Mouse (Mus musculus): ENCODE measurements around the gene Arhgap31. TPM values are rescaled to one million over a fixed set of nuclear protein-coding genes. Genes with fewer than 3 reads are reported as not detected.

Arhgap31 gene
- polyA plus RNA-seq, 1 experiment from 2014 or later: 8.4 TPM

DNA sequence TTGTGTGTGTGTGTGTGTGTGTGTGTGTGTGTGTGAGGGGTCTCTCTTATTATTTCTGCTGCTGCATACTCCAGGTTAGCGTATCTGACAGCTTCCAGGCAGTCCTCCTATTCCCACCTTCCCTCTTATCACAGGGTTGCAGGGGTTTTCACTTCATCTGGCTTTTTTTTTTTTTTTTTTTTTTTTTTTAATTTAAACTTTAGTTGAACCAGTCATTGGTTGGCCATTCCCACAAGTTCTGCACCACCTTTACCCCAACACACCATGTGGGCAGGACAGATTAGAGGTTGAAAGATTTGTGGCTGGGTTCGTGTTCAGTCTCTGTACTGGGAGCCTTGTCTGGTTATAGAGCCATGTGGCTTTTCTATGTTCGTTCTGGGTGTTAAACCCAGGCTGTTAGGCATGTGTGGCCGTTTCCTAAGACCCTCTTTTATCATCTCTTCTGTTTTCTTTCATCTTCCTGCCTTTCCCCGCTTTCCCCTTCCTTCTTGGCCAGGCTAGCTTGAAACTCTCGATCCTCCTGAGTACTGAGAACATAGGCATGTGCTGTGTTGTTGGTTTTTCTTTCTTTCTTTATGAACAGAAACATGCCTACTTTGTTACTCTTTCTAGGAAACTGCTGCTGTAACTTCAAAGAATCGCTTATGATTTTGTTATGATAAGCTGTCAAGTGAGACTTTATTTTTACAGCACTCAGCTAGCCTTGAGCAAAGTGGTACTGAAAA lies 42.5 kb upstream of the Arhgap31 start:
- WGBS: 79% methylated on average over 7 of the region's 7 CpGs
- Histone ChIP-seq H3K27ac (ENCODE audit: low read depth, low read length) (no peak overlapping the region), H3K4me1 (ENCODE audit: control insufficient read depth, insufficient read depth, low read length) (no peaks in the 10 kb centered on the region), H3K9me3 (ENCODE audit: control insufficient read depth, low read length) (no peaks in the 10 kb centered on the region), H3K4me2 (no peak overlapping the region), H3K36me3 (ENCODE audit: control insufficient read depth, insufficient read depth, low read length) (no peaks in the 10 kb centered on the region), H3K4me3 (ENCODE audit: low read depth, low read length) (no peak overlapping the region), H3K27me3 (ENCODE audit: control insufficient read depth, insufficient read depth, low read length) (no peaks in the 10 kb centered on the region), H3K9ac (ENCODE audit: low read length) (no peak overlapping the region)
- DNase-seq (ENCODE audit: low spot score, missing footprints): no peak
- ATAC-seq (ENCODE audit: low FRiP score): no peak

DNA sequence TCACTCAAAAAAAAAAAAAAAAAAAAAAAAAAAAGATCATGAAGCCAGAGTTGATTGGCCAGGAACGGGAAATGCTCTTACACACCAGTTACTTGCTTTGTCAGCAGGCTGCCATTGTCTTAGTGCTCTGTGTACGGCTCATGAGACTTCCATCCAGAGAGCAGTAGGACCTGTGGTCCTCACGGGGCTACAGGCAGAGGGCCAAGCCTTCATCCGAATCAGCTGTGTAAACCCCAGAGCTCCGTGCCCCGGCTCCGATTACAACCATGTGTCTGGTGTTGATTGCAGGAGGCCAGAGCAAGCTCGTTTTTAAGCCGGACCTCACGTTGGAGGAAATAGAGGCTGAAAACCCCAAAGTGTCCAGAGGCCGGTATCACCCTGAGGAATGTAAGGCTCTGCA lies 40.6 kb upstream of the Arhgap31 start:
- H3K27ac ChIP-seq (ENCODE audit: low read depth, low read length): no peak overlapping the region
- ATAC-seq (ENCODE audit: low FRiP score) (no peak), DNase-seq (ENCODE audit: low spot score, missing footprints) (no peak)
- H3K4me3 ChIP-seq (ENCODE audit: low read depth, low read length): no peak overlapping the region
- no peak overlapping the region for H3K4me2 ChIP-seq
- no peaks in the 10 kb centered on the region for H3K27me3 ChIP-seq (ENCODE audit: control insufficient read depth, insufficient read depth, low read length)
- no peaks in the 10 kb centered on the region for H3K9me3 ChIP-seq (ENCODE audit: control insufficient read depth, low read length)
- 78% methylated on average over 11 of the region's 11 CpGs for WGBS
- no peak overlapping the region for H3K9ac ChIP-seq (ENCODE audit: low read length)
- H3K4me1 ChIP-seq (ENCODE audit: control insufficient read depth, insufficient read depth, low read length): no peaks in the 10 kb centered on the region
- no peaks in the 10 kb centered on the region for H3K36me3 ChIP-seq (ENCODE audit: control insufficient read depth, insufficient read depth, low read length)

- ATAC-seq (ENCODE audit: low FRiP score) (no peak), DNase-seq (ENCODE audit: low spot score, missing footprints) (no peak)
- Histone ChIP-seq H3K36me3 (ENCODE audit: control insufficient read depth, insufficient read depth, low read length) (no peaks in the 10 kb centered on the region), H3K4me3 (ENCODE audit: low read depth, low read length) (no peak overlapping the region), H3K27ac (ENCODE audit: low read depth, low read length) (no peak overlapping the region), H3K27me3 (ENCODE audit: control insufficient read depth, insufficient read depth, low read length) (no peaks in the 10 kb centered on the region), H3K4me1 (ENCODE audit: control insufficient read depth, insufficient read depth, low read length) (no peaks in the 10 kb centered on the region), H3K9me3 (ENCODE audit: control insufficient read depth, low read length) (no peaks in the 10 kb centered on the region), H3K4me2 (no peak overlapping the region), H3K9ac (ENCODE audit: low read length) (no peak overlapping the region)
- 88% methylated on average over 6 of the region's 6 CpGs for WGBS
Measured at GRCm38 (mm10) chr16:38750803-38751202, 37.7 kb upstream of the Arhgap31 start.

- H3K4me1 ChIP-seq (ENCODE audit: control insufficient read depth, insufficient read depth, low read length): no peaks in the 10 kb centered on the region
- H3K4me2 ChIP-seq: no peak overlapping the region
- H3K9me3 ChIP-seq (ENCODE audit: control insufficient read depth, low read length): no peaks in the 10 kb centered on the region
- ATAC-seq (ENCODE audit: low FRiP score) (no peak), DNase-seq (ENCODE audit: low spot score, missing footprints) (no peak)
- no peaks in the 10 kb centered on the region for H3K27me3 ChIP-seq (ENCODE audit: control insufficient read depth, insufficient read depth, low read length)
- H3K27ac ChIP-seq (ENCODE audit: low read depth, low read length): no peak overlapping the region
- no peaks in the 10 kb centered on the region for H3K36me3 ChIP-seq (ENCODE audit: control insufficient read depth, insufficient read depth, low read length)
- WGBS: 87% methylated on average over 10 of the region's 10 CpGs
- H3K9ac ChIP-seq (ENCODE audit: low read length): no peak overlapping the region
- no peak overlapping the region for H3K4me3 ChIP-seq (ENCODE audit: low read depth, low read length)
Measured at GRCm38 (mm10) chr16:38743941-38744673, 31.0 kb upstream of the Arhgap31 start.

GRCm38 (mm10) chr16:38742659-38743131 lies 29.6 kb upstream of the Arhgap31 start:
- peak overlapping the region; percentile 25; the same call in 1 of the 2 replicates for H3K27ac ChIP-seq (ENCODE audit: low read depth, low read length)
- WGBS: under 1% methylated on average over 13 of the region's 13 CpGs
- no peaks in the 10 kb centered on the region for H3K36me3 ChIP-seq (ENCODE audit: control insufficient read depth, insufficient read depth, low read length)
- no peaks in the 10 kb centered on the region for H3K9me3 ChIP-seq (ENCODE audit: control insufficient read depth, low read length)
- H3K4me1 ChIP-seq (ENCODE audit: control insufficient read depth, insufficient read depth, low read length): no peaks in the 10 kb centered on the region
- DNase-seq (ENCODE audit: low spot score, missing footprints) (peak; percentile 96), ATAC-seq (ENCODE audit: low FRiP score) (peak; percentile 63)
- H3K9ac ChIP-seq (ENCODE audit: low read length): peak overlapping the region; percentile 83
- H3K27me3 ChIP-seq (ENCODE audit: control insufficient read depth, insufficient read depth, low read length): no peaks in the 10 kb centered on the region
- H3K4me3 ChIP-seq (ENCODE audit: low read depth, low read length): peak overlapping the region; percentile 76
- peak overlapping the region; percentile 94 for H3K4me2 ChIP-seq

GRCm38 (mm10) chr16:38742113-38742658 lies 29.1 kb upstream of the Arhgap31 start, which contains the start of gene B4galt4:
Gene B4galt4, plus strand, starts transcription at chr16:38742264.
- under 1% methylated on average over 69 of the region's 69 CpGs for WGBS
- H3K27me3 ChIP-seq (ENCODE audit: control insufficient read depth, insufficient read depth, low read length): no peaks in the 10 kb centered on the region
- H3K9me3 ChIP-seq (ENCODE audit: control insufficient read depth, low read length): no peaks in the 10 kb centered on the region
- peak; percentile 96 for ATAC-seq (ENCODE audit: low FRiP score)
- peak within 1 kb of the TSS; percentile 83 for H3K9ac ChIP-seq (ENCODE audit: low read length)
- no peaks in the 10 kb centered on the region for H3K4me1 ChIP-seq (ENCODE audit: control insufficient read depth, insufficient read depth, low read length)
- H3K4me2 ChIP-seq: peak within 1 kb of the TSS; percentile 94
- peak; percentile 98 for DNase-seq (ENCODE audit: low spot score, missing footprints)
- peak within 1 kb of the TSS; percentile 25; the same call in 1 of the 2 replicates for H3K27ac ChIP-seq (ENCODE audit: low read depth, low read length)
- H3K36me3 ChIP-seq (ENCODE audit: control insufficient read depth, insufficient read depth, low read length): no peaks in the 10 kb centered on the region
- H3K4me3 ChIP-seq (ENCODE audit: low read depth, low read length): peak within 1 kb of the TSS; percentile 76

- Histone ChIP-seq H3K9ac (ENCODE audit: low read length) (no peak overlapping the region; the same call in 1 of the 2 replicates), H3K27ac (ENCODE audit: low read depth, low read length) (no peak overlapping the region), H3K4me2 (peak overlapping the region; percentile 94), H3K27me3 (ENCODE audit: control insufficient read depth, insufficient read depth, low read length) (no peaks in the 10 kb centered on the region), H3K36me3 (ENCODE audit: control insufficient read depth, insufficient read depth, low read length) (no peaks in the 10 kb centered on the region), H3K4me3 (ENCODE audit: low read depth, low read length) (peak overlapping the region; percentile 76), H3K4me1 (ENCODE audit: control insufficient read depth, insufficient read depth, low read length) (no peaks in the 10 kb centered on the region), H3K9me3 (ENCODE audit: control insufficient read depth, low read length) (no peaks in the 10 kb centered on the region)
- DNase-seq (ENCODE audit: low spot score, missing footprints) (no peak), ATAC-seq (ENCODE audit: low FRiP score) (no peak)
- 86% methylated on average over 13 of the region's 13 CpGs for WGBS
Measured at GRCm38 (mm10) chr16:38741204-38741903, 28.3 kb upstream of the Arhgap31 start.

- Histone ChIP-seq H3K9ac (ENCODE audit: low read length) (no peak overlapping the region), H3K4me3 (ENCODE audit: low read depth, low read length) (no peak overlapping the region), H3K27me3 (ENCODE audit: control insufficient read depth, insufficient read depth, low read length) (no peaks in the 10 kb centered on the region), H3K4me1 (ENCODE audit: control insufficient read depth, insufficient read depth, low read length) (no peaks in the 10 kb centered on the region), H3K36me3 (ENCODE audit: control insufficient read depth, insufficient read depth, low read length) (no peaks in the 10 kb centered on the region), H3K4me2 (no peak overlapping the region), H3K9me3 (ENCODE audit: control insufficient read depth, low read length) (no peaks in the 10 kb centered on the region), H3K27ac (ENCODE audit: low read depth, low read length) (no peak overlapping the region)
- ATAC-seq (ENCODE audit: low FRiP score) (no peak), DNase-seq (ENCODE audit: low spot score, missing footprints) (no peak)
- 71% methylated on average over 8 of the region's 8 CpGs for WGBS
Measured at GRCm38 (mm10) chr16:38730921-38731320, 17.8 kb upstream of the Arhgap31 start.
